Mouse (Mus musculus): Measurements from ENCODE around the gene Zfp808. TPM values are rescaled to one million over a fixed set of nuclear protein-coding genes. Genes with fewer than 3 reads are reported as not detected.

Zfp808 gene
- polyA plus RNA-seq, 1 experiment = 0.41 TPM

DNA sequence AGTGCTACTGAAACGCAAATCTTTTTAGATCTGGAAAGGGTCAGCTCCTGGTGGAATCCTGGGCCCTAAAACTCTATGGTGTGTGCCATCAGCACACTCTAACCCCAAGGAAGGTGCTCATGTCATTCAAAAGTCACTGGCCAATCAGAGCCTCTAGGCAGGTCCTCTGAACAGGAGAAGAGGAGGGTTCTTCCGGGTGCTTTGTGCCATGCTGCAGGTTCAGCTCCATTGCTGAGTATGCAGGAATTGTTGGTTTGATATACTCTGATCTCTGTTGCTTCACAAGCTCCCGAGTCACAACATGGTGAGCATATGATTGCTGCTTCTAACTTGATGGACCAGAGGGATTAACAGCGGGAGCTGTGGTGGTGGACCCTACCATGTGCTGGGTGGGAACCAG, 133.7 kb downstream of the Zfp808 start:
- H3ac ChIP-seq (ENCODE audit: control insufficient read depth, insufficient read length, low read depth) = no peak overlapping the region
- no peak for TF ChIP-seq USF1 (IDR thresholded peaks at IDR 0.05; ENCODE audit: low read depth)
- no peak for TF ChIP-seq CEBPB (IDR thresholded peaks at IDR 0.05; ENCODE audit: low read depth)
- no peak for TF ChIP-seq FOSL1 (IDR thresholded peaks at IDR 0.05; ENCODE audit: insufficient read depth, low read length, poor library complexity, severe bottlenecking)
- TF ChIP-seq MYOG (IDR thresholded peaks at IDR 0.05; ENCODE audit: control insufficient read depth, extremely low read depth, insufficient read length) = no peak
- TF ChIP-seq MAX (IDR thresholded peaks at IDR 0.05) = no peak
- no peak for TF ChIP-seq MYOD1 (IDR thresholded peaks at IDR 0.05; ENCODE audit: control insufficient read depth, insufficient read length, low read depth)
- no peak for TF ChIP-seq CTCF (IDR thresholded peaks at IDR 0.05; ENCODE audit: control insufficient read depth, insufficient read depth, insufficient read length)
- no peaks in the 10 kb centered on the region for H3K79me2 ChIP-seq (ENCODE audit: control insufficient read depth, insufficient read depth)
- no peaks in the 10 kb centered on the region for H3K79me3 ChIP-seq (ENCODE audit: low read depth)
- no peak overlapping the region for H3K4me3 ChIP-seq (ENCODE audit: insufficient read depth, poor library complexity, severe bottlenecking)
- no peaks in the 10 kb centered on the region for H3K36me3 ChIP-seq (ENCODE audit: control insufficient read depth, insufficient read depth)
- no peaks in the 10 kb centered on the region for H3K27me3 ChIP-seq (ENCODE audit: control insufficient read depth, insufficient read depth, insufficient read length)
